Mouse (Mus musculus): Measurements from ENCODE around the gene Allc. TPM values are rescaled to one million over a fixed set of nuclear protein-coding genes. Genes with fewer than 3 reads are reported as not detected.

The Allc gene
- polyA plus RNA-seq, 1 experiment, result not detected

DNA sequence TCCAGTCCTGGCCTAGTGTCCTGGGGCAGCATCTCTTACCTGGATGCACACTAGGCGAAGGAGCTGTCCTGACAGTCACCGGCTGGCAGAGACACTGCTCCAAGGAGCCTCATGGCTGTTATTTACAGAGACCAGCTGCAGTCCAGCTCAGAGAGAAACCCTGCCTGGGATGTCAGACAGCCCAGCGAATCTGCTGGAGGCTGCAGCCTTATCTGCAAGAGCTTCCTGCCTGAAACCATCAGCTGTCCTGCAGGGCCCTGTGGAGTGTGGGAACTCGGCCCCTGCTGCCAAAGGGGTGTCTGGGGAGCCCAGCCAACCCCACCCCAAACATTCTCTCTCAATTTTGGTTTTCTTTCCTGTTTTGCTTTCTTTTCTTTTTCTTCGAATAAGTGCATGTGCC is 40.9 kb upstream of the Allc start, which contains the start of gene Colec11:
Gene Colec11 (minus strand): TSS at position 183 of the 400 bp plus-strand sequence.
- Histone ChIP-seq H3K27me3 (ENCODE audit: control insufficient read depth, insufficient read depth, insufficient read length) (peaks cover 5% of the 10 kb centered on the region), H3K79me2 (ENCODE audit: control insufficient read depth, insufficient read depth) (no peaks in the 10 kb centered on the region), H3K36me3 (ENCODE audit: control insufficient read depth, insufficient read depth) (peaks cover 3% of the 10 kb centered on the region), H3ac (ENCODE audit: control insufficient read depth, insufficient read length) (no peak within 1 kb of the TSS), H3K4me2 (ENCODE audit: low read depth) (no peak within 1 kb of the TSS), H3K4me3 (no peak within 1 kb of the TSS)
- TF ChIP-seq MAX (IDR thresholded peaks at IDR 0.05; ENCODE audit: low read depth) (no peak), SRF (IDR thresholded peaks at IDR 0.05; ENCODE audit: control insufficient read depth, insufficient read length, low read depth) (no peak), E2F4 (IDR thresholded peaks at IDR 0.05; ENCODE audit: insufficient read depth) (no peak), MYOD1 (IDR thresholded peaks at IDR 0.05; ENCODE audit: control insufficient read depth in 1 of 3, insufficient read length in 2 of 3, low read depth in 2 of 3) (no peak)

DNA sequence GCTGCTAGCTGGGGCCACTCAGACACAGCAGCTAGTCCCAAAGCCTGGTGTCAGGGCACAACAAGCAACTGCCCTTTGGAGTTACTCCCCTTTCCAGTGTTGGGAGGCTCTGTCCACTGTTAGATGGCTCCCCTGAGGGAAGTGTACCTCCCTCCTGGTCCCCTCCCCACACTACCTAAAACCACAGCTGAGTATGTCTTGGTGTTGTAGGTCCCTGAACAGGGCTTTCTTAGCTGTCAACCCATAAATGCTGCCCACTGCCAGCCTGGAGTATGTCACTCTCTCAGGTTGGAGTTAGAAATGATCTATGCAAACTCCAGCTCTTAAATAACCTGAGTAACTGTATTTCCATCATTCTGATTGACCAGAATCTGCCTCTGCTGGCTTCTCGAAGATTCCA is 40.3 kb upstream of the Allc start:
- Histone ChIP-seq H3K79me2 (ENCODE audit: control insufficient read depth, insufficient read depth) (no peaks in the 10 kb centered on the region), H3K4me2 (ENCODE audit: low read depth) (no peak overlapping the region), H3K36me3 (ENCODE audit: control insufficient read depth, insufficient read depth) (no peaks in the 10 kb centered on the region), H3K4me3 (no peak overlapping the region), H3ac (ENCODE audit: control insufficient read depth, insufficient read length) (no peak overlapping the region), H3K27me3 (ENCODE audit: control insufficient read depth, insufficient read depth, insufficient read length) (peaks cover 5% of the 10 kb centered on the region)
- no peak for TF ChIP-seq USF1 (IDR thresholded peaks at IDR 0.05; ENCODE audit: low read depth)
- no peak for TF ChIP-seq POLR2A (IDR thresholded peaks at IDR 0.05; ENCODE audit: insufficient read length, low read depth)
- TF ChIP-seq CEBPB (IDR thresholded peaks at IDR 0.05; ENCODE audit: insufficient read depth, poor library complexity, severe bottlenecking), result no peak
- TF ChIP-seq MYOG (IDR thresholded peaks at IDR 0.05; ENCODE audit: control insufficient read depth in 1 of 3, insufficient read depth in 1 of 3, insufficient read length in 2 of 3, low read depth in 2 of 3), result no peak
- TF ChIP-seq POLR2AphosphoS2 (IDR thresholded peaks at IDR 0.05; ENCODE audit: insufficient read length, low read depth), result no peak
- no peak for TF ChIP-seq MYOD1 (IDR thresholded peaks at IDR 0.05; ENCODE audit: control insufficient read depth in 1 of 3, insufficient read length in 2 of 3, low read depth in 2 of 3)
- no peak for TF ChIP-seq TCF3 (IDR thresholded peaks at IDR 0.05; ENCODE audit: insufficient read length, low read depth)
- TF ChIP-seq E2F4 (IDR thresholded peaks at IDR 0.05; ENCODE audit: insufficient read depth), result no peak
- no peak for TF ChIP-seq TCF12 (IDR thresholded peaks at IDR 0.05; ENCODE audit: insufficient read depth, poor library complexity, severe bottlenecking)
- no peak for TF ChIP-seq REST (IDR thresholded peaks at IDR 0.05; ENCODE audit: insufficient read depth, insufficient read length)
- TF ChIP-seq MAX (IDR thresholded peaks at IDR 0.05; ENCODE audit: low read depth), result no peak
- TF ChIP-seq SRF (IDR thresholded peaks at IDR 0.05; ENCODE audit: control insufficient read depth, insufficient read length, low read depth), result no peak

- no peaks in the 10 kb centered on the region for H3K79me2 ChIP-seq (ENCODE audit: control insufficient read depth, insufficient read depth)
- TF ChIP-seq MYOG (IDR thresholded peaks at IDR 0.05; ENCODE audit: control insufficient read depth in 1 of 3, insufficient read depth in 1 of 3, insufficient read length in 2 of 3, low read depth in 2 of 3), result no peak
- no peak for TF ChIP-seq SRF (IDR thresholded peaks at IDR 0.05; ENCODE audit: control insufficient read depth, insufficient read length, low read depth)
- no peak for TF ChIP-seq TCF3 (IDR thresholded peaks at IDR 0.05; ENCODE audit: insufficient read length, low read depth)
- TF ChIP-seq REST (IDR thresholded peaks at IDR 0.05; ENCODE audit: insufficient read depth, insufficient read length), result no peak
- TF ChIP-seq CEBPB (IDR thresholded peaks at IDR 0.05; ENCODE audit: insufficient read depth, poor library complexity, severe bottlenecking), result no peak
- no peak for TF ChIP-seq POLR2A (IDR thresholded peaks at IDR 0.05; ENCODE audit: insufficient read length, low read depth)
- no peak for TF ChIP-seq E2F4 (IDR thresholded peaks at IDR 0.05; ENCODE audit: insufficient read depth)
- no peak for TF ChIP-seq TCF12 (IDR thresholded peaks at IDR 0.05; ENCODE audit: insufficient read depth, poor library complexity, severe bottlenecking)
- TF ChIP-seq POLR2AphosphoS2 (IDR thresholded peaks at IDR 0.05; ENCODE audit: insufficient read length, low read depth), result no peak
- no peak for TF ChIP-seq USF1 (IDR thresholded peaks at IDR 0.05; ENCODE audit: low read depth)
- TF ChIP-seq MAX (IDR thresholded peaks at IDR 0.05; ENCODE audit: low read depth), result no peak
- TF ChIP-seq MYOD1 (IDR thresholded peaks at IDR 0.05; ENCODE audit: control insufficient read depth in 1 of 3, insufficient read length in 2 of 3, low read depth in 2 of 3), result no peak
- H3K4me2 ChIP-seq (ENCODE audit: low read depth), result no peak overlapping the region
- H3K4me3 ChIP-seq, result no peak overlapping the region
- H3K36me3 ChIP-seq (ENCODE audit: control insufficient read depth, insufficient read depth), result no peaks in the 10 kb centered on the region
- H3ac ChIP-seq (ENCODE audit: control insufficient read depth, insufficient read length), result no peak overlapping the region
- H3K27me3 ChIP-seq (ENCODE audit: control insufficient read depth, insufficient read depth, insufficient read length), result peaks cover 5% of the 10 kb centered on the region
These were observed 39.8 kb upstream of the Allc start for GRCm38 (mm10) chr12:28622167-28622532.

GRCm38 (mm10) chr12:28621451-28622166 is 39.3 kb upstream of the Allc start:
- H3K36me3 ChIP-seq (ENCODE audit: control insufficient read depth, insufficient read depth), result no peaks in the 10 kb centered on the region
- no peak overlapping the region for H3K4me3 ChIP-seq
- H3K27me3 ChIP-seq (ENCODE audit: control insufficient read depth, insufficient read depth, insufficient read length), result peaks cover 5% of the 10 kb centered on the region
- no peak for TF ChIP-seq MYOG (IDR thresholded peaks at IDR 0.05; ENCODE audit: control insufficient read depth in 1 of 3, insufficient read depth in 1 of 3, insufficient read length in 2 of 3, low read depth in 2 of 3)
- no peak for TF ChIP-seq MYOD1 (IDR thresholded peaks at IDR 0.05; ENCODE audit: control insufficient read depth in 1 of 3, insufficient read length in 2 of 3, low read depth in 2 of 3)
- no peak for TF ChIP-seq MAX (IDR thresholded peaks at IDR 0.05; ENCODE audit: low read depth)
- no peak for TF ChIP-seq CEBPB (IDR thresholded peaks at IDR 0.05; ENCODE audit: insufficient read depth, poor library complexity, severe bottlenecking)
- TF ChIP-seq TCF12 (IDR thresholded peaks at IDR 0.05; ENCODE audit: insufficient read depth, poor library complexity, severe bottlenecking), result no peak
- TF ChIP-seq SRF (IDR thresholded peaks at IDR 0.05; ENCODE audit: control insufficient read depth, insufficient read length, low read depth), result no peak
- TF ChIP-seq POLR2A (IDR thresholded peaks at IDR 0.05; ENCODE audit: insufficient read length, low read depth), result no peak
- TF ChIP-seq USF1 (IDR thresholded peaks at IDR 0.05; ENCODE audit: low read depth), result no peak
- no peak for TF ChIP-seq E2F4 (IDR thresholded peaks at IDR 0.05; ENCODE audit: insufficient read depth)
- TF ChIP-seq POLR2AphosphoS2 (IDR thresholded peaks at IDR 0.05; ENCODE audit: insufficient read length, low read depth), result no peak
- TF ChIP-seq REST (IDR thresholded peaks at IDR 0.05; ENCODE audit: insufficient read depth, insufficient read length), result no peak
- no peak for TF ChIP-seq TCF3 (IDR thresholded peaks at IDR 0.05; ENCODE audit: insufficient read length, low read depth)
- no peak overlapping the region for H3K4me2 ChIP-seq (ENCODE audit: low read depth)
- H3K79me2 ChIP-seq (ENCODE audit: control insufficient read depth, insufficient read depth), result no peaks in the 10 kb centered on the region
- H3ac ChIP-seq (ENCODE audit: control insufficient read depth, insufficient read length), result no peak overlapping the region

All from myocyte (in vitro differentiated cells).